ENCODE assay signal across 26 mouse cellular contexts in genomic region chr9:93947053-93947452, GRCm38 (mm10).
DNase-seq lines count a peak whose midpoint lies in the region; ATAC-seq lines count a peak whose summit lies in the region.
"Had no signal": no experiment of that assay in that cellular context is flagged by ENCODE, and none has a peak within 500 bp of the region (broad histone marks: within the 10 kb centered on the region; RNA-seq: fewer than 3 reads in every experiment).

No protein-coding gene starts in this region.

- WGBS in lung, embryonic 15.5 days = 57% methylated on average over 1 of the region's 1 CpGs
- 89% methylated on average over 1 of the region's 1 CpGs for WGBS in midbrain, embryonic 11.5 days

- H3K27ac ChIP-seq in lung, embryonic 15.5 days = no peak overlapping the region
- no peak overlapping the region for H3K27ac ChIP-seq in midbrain, embryonic 11.5 days (ENCODE audit: low read depth, low read length)
- H3K27ac ChIP-seq: embryonic facial prominence, embryonic 13.5 days; embryonic facial prominence, embryonic 15.5 days; forebrain, embryonic 10.5 days; forebrain, embryonic 12.5 days had no signal

- DNase-seq in lung, postnatal 4 days = no peak
- peak; percentile 67 for DNase-seq in 3T3-L1 (ENCODE audit: low read depth, low spot score)
- peak; percentile 4 for DNase-seq in NIH3T3 (ENCODE audit: low read depth)
- no peak for DNase-seq in midbrain, embryonic 11.5 days (ENCODE audit: low spot score, missing footprints)
- DNase-seq: adrenal gland, adult 2 months; adrenal gland, postnatal 10 days; adrenal gland, postnatal 25 days; B cell, adult 2 months; cerebellum, adult 11 months; cerebellum, adult 18-20 months; cerebellum, adult 8-10 months; cerebellum, adult 9-11 months; cerebellum, postnatal 14 days; cerebellum, postnatal 36 days; embryo, embryonic 11 days had no signal

- no peaks in the 10 kb centered on the region for H3K4me1 ChIP-seq in lung, embryonic 15.5 days
- H3K4me1 ChIP-seq in midbrain, embryonic 11.5 days (ENCODE audit: control insufficient read depth, insufficient read depth, low read length) = no peaks in the 10 kb centered on the region
- H3K4me1 ChIP-seq: embryonic facial prominence, embryonic 13.5 days; embryonic facial prominence, embryonic 15.5 days; forebrain, embryonic 10.5 days; forebrain, embryonic 12.5 days had no signal

- H3K4me3 ChIP-seq in lung, embryonic 15.5 days = no peak overlapping the region
- H3K4me3 ChIP-seq in midbrain, embryonic 11.5 days (ENCODE audit: low read depth, low read length) = no peak overlapping the region
- H3K4me3 ChIP-seq: embryonic facial prominence, embryonic 13.5 days; embryonic facial prominence, embryonic 15.5 days; erythroblast, embryonic 14.5 days; forebrain, embryonic 10.5 days; forebrain, embryonic 12.5 days had no signal

- H3K9ac ChIP-seq in lung, embryonic 15.5 days = no peak overlapping the region
- H3K9ac ChIP-seq in midbrain, embryonic 11.5 days (ENCODE audit: low read length) = no peak overlapping the region
- H3K9ac ChIP-seq: embryonic facial prominence, embryonic 13.5 days; embryonic facial prominence, embryonic 15.5 days; forebrain, embryonic 12.5 days had no signal

- H3K4me2 ChIP-seq in lung, embryonic 15.5 days = no peak overlapping the region
- no peak overlapping the region for H3K4me2 ChIP-seq in midbrain, embryonic 11.5 days
- H3K4me2 ChIP-seq: embryonic facial prominence, embryonic 13.5 days; embryonic facial prominence, embryonic 15.5 days; forebrain, embryonic 12.5 days had no signal

- H3K27me3 ChIP-seq in lung, embryonic 15.5 days = no peaks in the 10 kb centered on the region
- no peaks in the 10 kb centered on the region for H3K27me3 ChIP-seq in midbrain, embryonic 11.5 days (ENCODE audit: control insufficient read depth, insufficient read depth, low read length)
- H3K27me3 ChIP-seq: CH12.LX; embryonic facial prominence, embryonic 13.5 days; embryonic facial prominence, embryonic 15.5 days; forebrain, embryonic 12.5 days had no signal

- H3K9me3 ChIP-seq in lung, embryonic 15.5 days = no peaks in the 10 kb centered on the region
- no peaks in the 10 kb centered on the region for H3K9me3 ChIP-seq in midbrain, embryonic 11.5 days (ENCODE audit: control insufficient read depth, low read length)
- H3K9me3 ChIP-seq: embryonic facial prominence, embryonic 13.5 days; embryonic facial prominence, embryonic 15.5 days; forebrain, embryonic 10.5 days; forebrain, embryonic 12.5 days had no signal

- H3K36me3 ChIP-seq in lung, embryonic 15.5 days = no peaks in the 10 kb centered on the region
- no peaks in the 10 kb centered on the region for H3K36me3 ChIP-seq in midbrain, embryonic 11.5 days (ENCODE audit: control insufficient read depth, insufficient read depth, low read length)
- H3K36me3 ChIP-seq: embryonic facial prominence, embryonic 13.5 days; embryonic facial prominence, embryonic 15.5 days; forebrain, embryonic 10.5 days; forebrain, embryonic 12.5 days; G1E had no signal

- peak; percentile 27; the same call in 1 of the 2 replicates for ATAC-seq in lung, embryonic 15.5 days (ENCODE audit: borderline replicate concordance, extremely low read depth, low FRiP score, low TSS enrichment)
- ATAC-seq in midbrain, embryonic 11.5 days (ENCODE audit: low FRiP score) = no peak
- ATAC-seq: CD4-positive, CD25-positive, alpha-beta regulatory T cell, adult 4 months; forebrain, embryonic 14.5 days; forebrain, embryonic 16.5 days had no signal

Comparison
In these comparisons a context has a peak if more than half of its experiments do, and no peak if none do; other contexts are left out.
1. DNase-seq: peak in 3T3-L1 (single experiment) and NIH3T3 (single experiment); none in lung, postnatal 4 days (0 of 2) and midbrain, embryonic 11.5 days (single experiment).